Mouse (Mus musculus) olfactory bulb, adult 2 months (tissue): ENCODE measurements around the gene Erc2.

Experiments used
- CTCF ChIP-seq: fragments of 200-500 bp; IDR thresholded peaks from 2 replicates; pipeline ENCODE4 v1.5.1; 2012; ENCODE audit warnings: low read depth, mild to moderate bottlenecking, low read length, moderate library complexity; ENCODE audit not compliant: insufficient read depth
- POLR2A ChIP-seq: fragments of 200-500 bp; IDR thresholded peaks from 2 replicates; pipeline ENCODE4 v1.6.1; 2012; ENCODE audit warnings: mild to moderate bottlenecking, low read depth, low read length, moderate library complexity; ENCODE audit not compliant: insufficient read depth

DNA sequence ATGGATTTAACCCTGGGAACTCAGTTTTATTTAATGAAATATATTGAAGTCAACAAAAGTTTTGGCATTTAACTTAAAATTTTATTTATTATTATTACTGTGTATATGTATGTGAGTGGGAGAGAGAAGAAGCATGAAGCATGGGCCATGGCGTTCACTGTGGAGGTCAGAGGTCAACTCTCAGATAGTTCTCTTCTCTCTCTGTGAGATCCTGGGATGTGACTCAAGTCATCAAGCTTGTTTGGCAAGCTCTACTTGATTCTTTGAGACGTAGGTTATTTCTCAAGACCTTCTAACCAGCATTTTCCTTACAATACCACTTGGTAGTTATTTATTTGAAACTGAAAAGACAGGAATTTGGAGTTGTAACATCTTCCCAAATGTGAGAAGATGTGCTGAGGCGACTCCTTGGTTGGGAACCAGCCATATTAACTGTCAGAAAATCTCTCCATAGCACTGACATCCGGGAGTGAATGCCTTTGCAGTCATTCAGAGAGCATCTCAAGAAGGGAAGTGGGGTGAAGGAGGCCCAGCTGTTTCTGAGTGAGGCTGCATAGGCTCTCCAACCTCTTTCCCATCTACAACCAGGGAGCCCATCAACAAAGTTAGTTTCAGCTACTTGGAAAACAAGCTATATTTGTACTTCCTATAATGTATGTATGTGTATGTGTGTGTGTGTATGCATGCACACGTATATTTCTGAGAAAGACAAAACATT lies 299.6 kb downstream of the Erc2 start:
- no peak for TF ChIP-seq CTCF
- no peak for TF ChIP-seq POLR2A
